Mouse (Mus musculus) telencephalon, adult 2 months (tissue): ENCODE results near the gene Ercc2.

Source experiments
- DNase-seq: peaks from one replicate; pipeline ENCODE4 v3.0.0-alpha.2; 2011; ENCODE audit warnings: low read depth, low spot score

Gene Ercc2

DNA sequence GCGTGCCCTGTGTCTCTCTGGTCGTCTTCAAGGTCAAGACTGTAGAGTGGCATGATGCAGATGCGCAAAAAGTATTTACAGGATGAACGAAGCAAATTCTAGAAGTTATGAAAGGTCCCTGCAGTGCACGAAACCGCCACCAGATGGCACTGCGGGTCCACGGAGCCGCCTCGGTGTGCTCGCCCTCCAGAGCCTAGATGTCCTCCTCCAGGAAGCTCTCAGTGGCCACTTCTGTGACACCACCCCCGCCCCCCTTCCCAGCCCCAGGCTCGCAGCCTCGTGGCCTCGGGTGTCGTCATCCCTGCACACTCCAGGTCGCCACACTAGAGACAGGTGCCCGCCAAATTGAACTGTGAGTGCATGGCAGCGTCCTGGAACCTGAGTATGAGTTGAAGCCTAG lies 23.6 kb downstream of the Ercc2 start:
- DNase-seq = no peak

GRCm38 (mm10) chr7:19409753-19410152 lies 27.9 kb downstream of the Ercc2 start:
- DNase-seq = no peak

DNA sequence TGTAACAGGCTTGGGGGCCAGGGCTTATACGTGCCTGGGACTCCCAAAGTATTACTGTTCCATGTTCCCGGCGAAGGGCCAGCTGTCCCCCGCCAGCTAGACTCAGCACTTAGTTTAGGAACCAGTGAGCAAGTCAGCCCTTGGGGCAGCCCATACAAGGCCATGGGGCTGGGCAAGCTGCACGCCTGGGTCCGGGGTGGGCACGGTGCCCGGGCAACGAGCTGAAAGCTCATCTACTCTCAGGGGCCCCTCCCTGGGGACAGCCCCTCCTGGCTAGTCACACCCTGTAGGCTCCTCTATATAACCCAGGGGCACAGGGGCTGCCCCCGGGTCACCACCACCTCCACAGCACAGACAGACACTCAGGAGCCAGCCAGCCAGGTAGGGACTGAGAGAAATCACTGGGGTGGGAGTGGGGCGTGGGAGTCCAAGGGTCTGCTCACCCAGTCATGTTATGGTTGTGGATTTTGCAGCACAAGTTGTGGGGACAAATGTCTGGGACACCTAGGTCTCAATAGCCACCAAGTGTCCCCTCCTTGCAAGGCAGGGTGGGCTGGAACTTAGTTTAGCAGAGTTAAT lies 29.0 kb downstream of the Ercc2 start:
- DNase-seq = no peak

DNA sequence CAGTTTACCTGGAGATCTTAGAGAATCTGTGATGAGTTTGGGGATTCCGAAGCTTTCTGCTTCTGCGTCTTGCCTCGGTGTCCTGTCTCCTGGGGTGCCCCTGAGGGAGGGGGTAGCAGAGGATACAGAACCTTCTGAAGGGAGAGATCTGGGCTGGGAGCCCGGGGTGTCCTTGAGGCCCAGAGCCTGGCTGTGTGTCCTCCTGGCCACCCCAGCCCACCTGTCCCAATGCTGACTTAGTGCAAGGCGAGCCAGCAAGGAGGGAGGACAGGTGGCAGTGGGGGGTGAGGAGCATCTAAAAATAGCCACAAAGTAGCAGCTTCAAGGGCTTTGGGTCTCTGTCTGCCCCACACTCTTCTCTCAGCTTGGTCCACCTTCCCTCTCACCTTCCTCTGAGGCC lies 30.0 kb downstream of the Ercc2 start:
- DNase-seq = no peak

- no peak for DNase-seq
Measured at GRCm38 (mm10) chr7:19413525-19413924, 31.7 kb downstream of the Ercc2 start.

GRCm38 (mm10) chr7:19416590-19416989 lies 34.8 kb downstream of the Ercc2 start:
- no peak for DNase-seq

DNA sequence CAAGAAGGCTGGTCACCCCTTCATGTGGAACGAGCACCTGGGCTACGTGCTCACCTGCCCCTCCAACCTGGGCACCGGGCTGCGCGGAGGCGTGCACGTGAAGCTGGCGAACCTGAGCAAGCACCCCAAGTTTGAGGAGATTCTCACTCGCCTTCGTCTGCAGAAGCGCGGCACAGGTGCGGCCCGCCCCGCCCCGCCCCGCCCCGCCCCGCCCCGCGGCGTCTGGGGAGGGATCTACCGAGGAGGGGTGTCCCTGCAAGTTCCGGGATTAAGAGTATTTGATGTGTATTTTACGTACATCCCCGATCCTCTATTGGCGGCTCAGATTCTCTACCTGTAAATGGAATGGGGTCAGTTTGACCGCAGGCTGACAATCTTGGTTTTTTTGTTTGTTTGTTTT lies 38.3 kb downstream of the Ercc2 start:
- no peak for DNase-seq

DNA sequence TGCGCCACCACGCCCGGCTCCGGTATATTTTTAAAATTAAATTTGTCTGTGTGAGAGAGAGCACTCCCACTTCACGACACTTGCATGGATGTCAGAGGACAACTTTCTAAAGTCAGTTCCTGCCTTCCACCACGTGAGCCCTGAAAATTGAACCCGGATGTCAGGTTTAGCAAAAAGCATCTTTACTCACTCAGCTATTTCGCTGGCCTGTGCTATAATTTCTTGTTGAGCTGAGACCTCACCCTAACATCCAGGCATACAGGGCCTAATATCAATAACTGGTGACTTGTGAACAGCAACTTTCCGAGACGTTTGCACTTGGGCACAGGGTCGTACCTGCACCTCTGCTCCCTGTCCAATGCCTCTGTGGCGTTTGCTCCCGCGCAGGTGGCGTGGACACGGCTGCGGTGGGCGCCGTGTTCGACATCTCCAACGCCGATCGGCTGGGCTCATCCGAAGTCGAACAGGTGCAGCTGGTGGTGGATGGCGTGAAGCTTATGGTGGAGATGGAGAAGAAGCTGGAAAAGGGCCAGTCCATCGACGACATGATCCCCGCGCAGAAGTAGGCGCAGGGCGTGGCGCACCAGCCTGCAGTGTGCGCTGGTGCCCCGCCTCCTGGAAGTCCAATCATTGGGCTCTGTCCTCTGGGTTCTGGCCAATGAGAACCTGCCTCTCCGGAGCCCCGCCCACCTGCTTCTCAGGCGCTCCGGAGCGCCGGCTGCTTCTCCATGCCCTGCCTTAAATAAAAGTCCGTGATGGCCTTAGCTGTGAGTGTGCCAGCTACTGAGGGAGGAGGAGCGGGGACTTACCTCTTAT lies 39.2 kb downstream of the Ercc2 start:
- DNase-seq = peak; percentile 79

DNA sequence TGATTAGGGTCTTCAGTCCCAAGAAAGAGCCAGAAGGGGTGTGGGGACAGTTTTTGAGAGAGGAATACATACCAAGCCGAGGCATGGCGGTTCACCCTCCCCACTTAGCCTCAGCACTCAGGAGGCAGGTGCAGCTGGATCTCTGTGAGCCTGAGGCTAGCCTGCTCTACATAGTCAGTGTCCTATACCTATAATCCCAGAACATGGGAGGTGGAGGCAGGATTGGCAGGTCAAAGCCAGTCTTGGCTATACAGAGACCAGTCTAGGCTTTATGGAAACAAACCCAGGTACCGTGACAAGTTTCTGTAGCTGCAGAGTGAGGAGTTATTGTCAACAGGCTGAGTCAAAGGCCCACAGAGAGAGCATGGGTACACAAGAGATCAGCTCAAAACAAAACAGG lies 41.3 kb downstream of the Ercc2 start:
- no peak for DNase-seq

GRCm38 (mm10) chr7:19424051-19424450 lies 42.2 kb downstream of the Ercc2 start:
- no peak for DNase-seq

GRCm38 (mm10) chr7:19426349-19426748 lies 44.5 kb downstream of the Ercc2 start:
- DNase-seq = no peak

GRCm38 (mm10) chr7:19426888-19427287 lies 45.1 kb downstream of the Ercc2 start:
- no peak for DNase-seq

GRCm38 (mm10) chr7:19427999-19428650 lies 46.3 kb downstream of the Ercc2 start:
- no peak for DNase-seq

DNA sequence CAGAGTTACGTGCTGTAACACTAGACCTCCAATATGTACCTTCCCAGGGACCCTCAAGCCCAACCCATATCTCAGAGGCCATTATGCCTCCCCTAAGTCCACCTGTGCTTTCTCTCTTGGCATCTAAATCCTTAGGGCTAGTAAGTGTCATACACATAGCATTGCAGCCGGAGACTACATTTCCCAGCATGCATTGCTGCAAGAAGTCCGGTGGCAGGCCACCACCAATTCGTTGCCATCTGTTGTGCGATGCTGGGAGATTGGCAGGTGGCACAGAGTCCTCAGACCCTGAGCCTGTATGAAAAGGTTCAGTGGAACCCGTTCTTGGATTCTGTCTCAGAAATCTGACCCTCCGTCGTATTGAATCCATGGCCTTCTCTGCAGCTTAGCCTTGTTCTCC lies 47.9 kb downstream of the Ercc2 start:
- no peak for DNase-seq

- no peak for DNase-seq
Measured at GRCm38 (mm10) chr7:19430402-19430801, 48.6 kb downstream of the Ercc2 start.

DNA sequence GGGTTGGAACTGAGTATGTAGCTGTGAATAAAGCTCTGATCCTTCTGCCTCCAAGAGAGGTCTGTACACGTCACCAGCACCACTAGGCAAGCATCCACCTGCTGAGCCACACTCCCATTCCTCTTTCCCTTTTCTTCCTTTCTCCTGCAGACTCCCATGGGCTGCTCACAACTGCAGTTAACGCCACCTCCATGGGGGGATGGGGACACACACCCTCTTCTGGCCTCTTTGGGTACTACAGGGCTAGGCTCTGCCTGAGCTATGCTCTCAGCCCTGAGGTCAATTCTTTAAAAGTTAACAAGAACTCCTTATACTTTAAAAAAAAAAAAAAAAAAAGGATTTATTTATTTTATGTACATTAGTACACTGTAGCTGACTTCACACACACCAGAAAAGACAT lies 50.7 kb downstream of the Ercc2 start:
- DNase-seq = no peak

DNA sequence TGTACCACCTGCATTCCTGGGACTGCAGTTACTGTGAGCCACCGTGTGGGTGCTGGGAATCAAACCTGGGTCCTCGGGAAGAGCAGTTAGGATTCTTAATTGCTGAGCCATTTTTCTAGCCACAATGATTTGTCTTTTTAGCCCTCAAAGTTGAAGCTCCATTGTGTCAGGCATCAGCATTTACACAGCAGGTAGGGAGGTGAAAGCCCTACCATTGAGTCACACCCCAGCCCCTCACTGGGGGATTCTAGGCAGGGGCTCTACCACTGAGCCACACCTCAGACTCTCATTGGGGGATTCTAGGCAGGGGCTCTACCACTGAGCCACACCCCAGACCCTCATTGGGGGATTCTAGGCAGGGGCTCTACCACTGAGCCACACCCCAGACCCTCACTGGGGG lies 54.5 kb downstream of the Ercc2 start:
- DNase-seq = no peak

DNA sequence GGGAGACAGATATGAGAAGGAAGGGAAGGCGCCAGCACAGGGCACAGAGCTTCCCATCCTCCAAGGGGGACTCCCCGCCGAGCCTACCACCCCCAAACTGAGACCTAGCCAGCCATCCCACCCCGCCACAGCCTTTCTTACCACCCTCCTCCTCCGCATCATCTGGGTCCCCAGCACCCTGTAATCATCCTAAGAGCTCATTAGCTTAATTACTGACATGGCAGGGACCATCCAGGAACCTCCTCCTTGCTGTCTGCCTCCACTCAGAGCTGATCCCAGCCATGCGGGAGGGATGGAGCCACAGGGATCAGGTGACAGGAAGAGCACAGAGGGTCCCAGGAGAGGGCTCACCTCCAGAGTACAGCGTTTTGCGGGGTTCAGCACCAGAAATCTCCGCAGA lies 55.2 kb downstream of the Ercc2 start:
- DNase-seq = no peak

- no peak for DNase-seq
Measured at GRCm38 (mm10) chr7:19441448-19442091, 59.8 kb downstream of the Ercc2 start.

DNA sequence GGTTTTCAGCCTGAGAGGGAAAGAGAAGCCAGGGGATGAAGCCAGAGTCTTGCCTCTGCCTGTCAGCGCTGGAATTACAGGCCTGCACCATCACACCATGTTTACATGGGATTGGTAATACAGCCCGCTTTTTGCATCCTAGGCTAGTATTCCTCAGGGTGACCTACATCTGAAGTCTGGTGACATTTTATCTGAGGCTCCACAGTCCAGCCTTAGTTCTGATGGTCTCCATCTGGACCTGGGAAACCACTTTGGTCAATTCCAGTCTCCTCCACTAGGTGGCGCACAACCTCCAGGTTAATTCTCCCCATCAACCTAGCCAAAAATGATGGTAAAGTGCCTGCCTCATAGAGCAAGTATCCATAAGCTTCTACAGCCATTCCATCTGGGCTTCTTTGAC lies 61.5 kb downstream of the Ercc2 start:
- no peak for DNase-seq

DNA sequence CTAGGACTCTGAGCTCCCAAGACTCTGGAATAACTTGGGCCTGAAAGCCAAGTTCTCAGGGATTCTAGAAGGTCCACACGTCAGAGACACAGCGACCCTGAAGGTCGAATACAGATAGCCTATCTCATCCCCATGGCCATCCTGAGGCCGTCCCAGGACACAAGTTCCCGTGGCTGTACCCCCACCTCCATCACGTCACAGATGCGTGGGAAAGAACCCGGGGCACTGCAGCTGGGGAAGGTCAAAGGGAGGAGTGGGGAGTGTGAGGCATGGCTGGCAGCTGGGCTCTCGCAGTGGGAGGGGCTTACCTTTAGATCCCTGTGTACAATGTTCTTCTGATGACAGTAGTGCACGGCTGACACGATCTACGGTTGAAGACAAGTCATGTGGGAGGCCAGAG lies 63.0 kb downstream of the Ercc2 start:
- no peak for DNase-seq
